Comparison of ENCODE assay signal across 8 mouse cellular contexts in genomic region chr2:166605164-166605831, GRCm38 (mm10).
DNase-seq lines count a peak whose midpoint lies in the region; ATAC-seq and TF ChIP-seq lines count a peak whose summit lies in the region.

No protein-coding gene starts in this region.

- TF ChIP-seq CTCF in intestine, postnatal 0 days (IDR thresholded peaks at IDR 0.05; ENCODE audit: low read depth) = peak; percentile 27
- TF ChIP-seq CTCF in CH12.LX (conservative IDR thresholded peaks at IDR 0.05 in 1 of 2, IDR thresholded peaks at IDR 0.05 in 1 of 2; ENCODE audit: low read depth in 2 of 2, low read length in 2 of 2) = peak in 1 of 2 experiments; percentile 41; a peak in 2 of 4 replicates

- no peak overlapping the region for H3K4me3 ChIP-seq in intestine, postnatal 0 days (ENCODE audit: low read depth, low read length)
- no peak overlapping the region for H3K4me3 ChIP-seq in intestine, embryonic 16.5 days (ENCODE audit: low read length)
- no peak overlapping the region for H3K4me3 ChIP-seq in CH12.LX (replicated peaks in 1 of 3; ENCODE audit: low read depth in 2 of 3, low read length in 2 of 3, poor library complexity in 1 of 3)

- no peaks in the 10 kb centered on the region for H3K9me3 ChIP-seq in intestine, postnatal 0 days (ENCODE audit: control insufficient read depth)
- H3K9me3 ChIP-seq in intestine, embryonic 16.5 days (ENCODE audit: control insufficient read depth, low read length) = no peaks in the 10 kb centered on the region
- no peaks in the 10 kb centered on the region for H3K9me3 ChIP-seq in CH12.LX (replicated peaks; ENCODE audit: low read length)

- TF ChIP-seq EP300 in CH12.LX (IDR thresholded peaks at IDR 0.05; ENCODE audit: low read length) = no peak

- no peak overlapping the region for H3K4me2 ChIP-seq in intestine, postnatal 0 days (replicated peaks; ENCODE audit: low read depth)
- no peak overlapping the region for H3K4me2 ChIP-seq in intestine, embryonic 16.5 days (ENCODE audit: low read depth, low read length)
- no peak overlapping the region for H3K4me2 ChIP-seq in CH12.LX (ENCODE audit: insufficient read depth, low read depth, poor library complexity, severe bottlenecking)

- dilution Hi-C loops in CH12.LX (cut with MboI; ENCODE audit: extremely low pct_ligation_motif_present, extremely low pct_unique_long_range_greater_than_20kb, low sequenced_read_pairs) = no loop called here

- TF ChIP-seq RAD21 in CH12.LX (IDR thresholded peaks at IDR 0.05; ENCODE audit: low read depth, low read length) = peak; percentile 35

- no peak for ATAC-seq in intestine, postnatal 0 days
- ATAC-seq in intestine, embryonic 16.5 days = no peak
- no peak for ATAC-seq in frontal cortex, adult (ENCODE audit: low TSS enrichment)

- H3K27ac ChIP-seq in intestine, postnatal 0 days (ENCODE audit: low read depth, low read length) = no peak overlapping the region
- H3K27ac ChIP-seq in intestine, embryonic 16.5 days (ENCODE audit: low read length) = no peak overlapping the region
- no peak overlapping the region for H3K27ac ChIP-seq in CH12.LX (ENCODE audit: insufficient read depth, low read depth)

- intact Hi-C loops in heart, postnatal 36 days (cut with DNase I) = no loop called here

- H3K9ac ChIP-seq in intestine, postnatal 0 days (ENCODE audit: low read depth, low read length) = no peak overlapping the region
- no peak overlapping the region for H3K9ac ChIP-seq in intestine, embryonic 16.5 days (ENCODE audit: low read depth, low read length)
- H3K9ac ChIP-seq in CH12.LX (ENCODE audit: insufficient read depth, low read depth) = no peak overlapping the region

- in situ Hi-C loops in CH12.LX (cut with MboI; ENCODE audit: low pct_ligation_motif_present, low pct_unique_long_range_greater_than_20kb, low sequenced_read_pairs) = no loop called here

- H3K79me2 ChIP-seq in CH12.LX (replicated peaks; ENCODE audit: control insufficient read depth, extremely low read depth, insufficient read depth, poor library complexity, severe bottlenecking) = no peaks in the 10 kb centered on the region

- WGBS in intestine, postnatal 0 days = 61% methylated on average over 12 of the region's 12 CpGs
- WGBS in intestine, embryonic 16.5 days = 75% methylated on average over 12 of the region's 12 CpGs

- H3K4me1 ChIP-seq in intestine, postnatal 0 days (replicated peaks; ENCODE audit: control insufficient read depth, insufficient read depth, low read length) = no peaks in the 10 kb centered on the region
- peaks cover 8% of the 10 kb centered on the region for H3K4me1 ChIP-seq in intestine, embryonic 16.5 days (ENCODE audit: control insufficient read depth, insufficient read depth, low read length)
- peaks cover 7 to 21% of the 10 kb centered on the region in 2 experiments; a peak in 2 of 4 replicates for H3K4me1 ChIP-seq in CH12.LX (ENCODE audit: control insufficient read depth in 1 of 2, insufficient read depth in 2 of 2)

- H3K36me3 ChIP-seq in intestine, postnatal 0 days (ENCODE audit: control insufficient read depth, insufficient read depth) = no peaks in the 10 kb centered on the region
- no peaks in the 10 kb centered on the region for H3K36me3 ChIP-seq in intestine, embryonic 16.5 days (ENCODE audit: control insufficient read depth, insufficient read depth, low read length)
- peaks cover 12 to 89% of the 10 kb centered on the region in 2 experiments for H3K36me3 ChIP-seq in CH12.LX (replicated peaks in 1 of 2; ENCODE audit: control insufficient read depth in 1 of 2, insufficient read depth in 1 of 2, low read length in 1 of 2)

- H3K27me3 ChIP-seq in intestine, postnatal 0 days (replicated peaks; ENCODE audit: control insufficient read depth, insufficient read depth, low read length) = no peaks in the 10 kb centered on the region
- H3K27me3 ChIP-seq in intestine, embryonic 16.5 days (replicated peaks; ENCODE audit: control insufficient read depth, insufficient read depth, low read length) = no peaks in the 10 kb centered on the region
- no peaks in the 10 kb centered on the region for H3K27me3 ChIP-seq in CH12.LX (replicated peaks)

- no peak for TF ChIP-seq POLR2A in CH12.LX (IDR thresholded peaks at IDR 0.05; ENCODE audit: low read depth, low read length)

- DNase-seq in CH12.LX (ENCODE audit: extremely low read depth) = peak; percentile 17
- peak; percentile 35 for DNase-seq in forelimb bud, embryonic 11.5 days (ENCODE audit: low read depth, low spot score)
- DNase-seq in heart, postnatal 36 days = peak; percentile 33 to 44
- DNase-seq in spleen, postnatal 10 days (ENCODE audit: low spot score in 2 of 2) = no peak
- DNase-seq in frontal cortex, postnatal 36 days (ENCODE audit: low spot score in 2 of 2) = no peak

TF ChIP-seq in CH12.LX, 34 proteins besides CTCF, POLR2A, EP300 and RAD21:
- TF ChIP-seq UBTF (IDR thresholded peaks at IDR 0.05; ENCODE audit: low read depth, low read length) (no peak), SMC3 (IDR thresholded peaks at IDR 0.05; ENCODE audit: low read depth, low read length) (peak; percentile 58)
TF ChIP-seq in CH12.LX: peak in this region for 1.

Comparison
In these comparisons a context has a peak if more than half of its experiments do, and no peak if none do; other contexts are left out.
1. DNase-seq: peak in CH12.LX (single experiment), forelimb bud, embryonic 11.5 days (single experiment) and heart, postnatal 36 days (2 of 2); none in spleen, postnatal 10 days (0 of 2) and frontal cortex, postnatal 36 days (0 of 2).